Mouse (Mus musculus): ENCODE data around the gene 1700001C02Rik.

DNA sequence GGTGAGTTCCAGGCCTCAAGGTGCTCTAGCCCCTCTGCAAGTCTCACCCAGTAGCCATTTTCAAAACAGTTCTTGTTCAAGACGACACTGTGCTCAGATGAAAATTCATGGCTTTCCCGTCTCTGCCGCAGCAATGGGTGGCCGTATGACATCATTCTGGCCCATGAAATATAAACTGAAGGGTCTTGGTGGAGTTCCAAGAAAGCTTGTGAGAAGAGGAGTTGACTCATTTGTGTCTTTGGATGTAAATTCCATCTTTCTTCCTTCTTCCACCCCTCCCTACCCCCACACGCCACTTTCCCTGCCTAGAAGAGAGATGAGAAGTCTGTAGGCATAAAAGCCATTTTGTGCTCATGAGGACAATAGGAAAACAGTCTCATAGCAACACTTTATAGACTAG is 25.0 kb downstream of the 1700001C02Rik start:
- TF ChIP-seq CTCF (IDR thresholded peaks at IDR 0.05; ENCODE audit: borderline replicate concordance, insufficient read depth, low read length) (no peak), POLR2A (IDR thresholded peaks at IDR 0.05; ENCODE audit: low read depth, low read length) (no peak)

All from embryonic fibroblast, embryonic 13.5 days (primary cell).